Mouse (Mus musculus): Measurements from ENCODE around the gene Begain. TPM values are rescaled to one million over a fixed set of nuclear protein-coding genes. Genes with fewer than 3 reads are reported as not detected.

Gene Begain
- total RNA-seq, 2 experiments from 2014 or later, result 139 to 147 TPM

GRCm38 (mm10) chr12:109039311-109039710 lies 28.7 kb downstream of the Begain start:
- DNase-seq (ENCODE audit: low spot score in 2 of 2), result no peak

GRCm38 (mm10) chr12:109038179-109038819 lies 29.7 kb downstream of the Begain start:
- Histone ChIP-seq H3K27ac (peak overlapping the region; percentile 10; the same call in 1 of the 2 replicates), H3K4me3 (no peak overlapping the region)
- peak in 1 of 2 experiments; percentile 16 for DNase-seq (ENCODE audit: low spot score in 2 of 2)
- no peak for TF ChIP-seq CTCF (conservative IDR thresholded peaks at IDR 0.05)

More at GRCm38 (mm10) chr12:109039311-109039710, 28.7 kb downstream of the Begain start:
- Histone ChIP-seq H3K27ac (no peak overlapping the region), H3K4me3 (no peak overlapping the region)
- TF ChIP-seq CTCF (conservative IDR thresholded peaks at IDR 0.05), result no peak

- Histone ChIP-seq H3K27ac (no peak overlapping the region), H3K4me3 (no peak overlapping the region)
- no peak for TF ChIP-seq CTCF (conservative IDR thresholded peaks at IDR 0.05)
- DNase-seq (ENCODE audit: low spot score in 2 of 2), result no peak
Measured at GRCm38 (mm10) chr12:109037026-109037425, 31.0 kb downstream of the Begain start.

GRCm38 (mm10) chr12:109023780-109024179 lies 44.2 kb downstream of the Begain start:
- DNase-seq (ENCODE audit: low spot score in 2 of 2), result no peak
- TF ChIP-seq CTCF (conservative IDR thresholded peaks at IDR 0.05), result peak; percentile 61
- Histone ChIP-seq H3K4me3 (no peak overlapping the region), H3K27ac (no peak overlapping the region)

GRCm38 (mm10) chr12:109022966-109023365 lies 45.1 kb downstream of the Begain start:
- no peak for TF ChIP-seq CTCF (conservative IDR thresholded peaks at IDR 0.05)
- Histone ChIP-seq H3K4me3 (no peak overlapping the region), H3K27ac (no peak overlapping the region)
- no peak for DNase-seq (ENCODE audit: low spot score in 2 of 2)

- no peak for DNase-seq (ENCODE audit: low spot score in 2 of 2)
- no peak for TF ChIP-seq CTCF (conservative IDR thresholded peaks at IDR 0.05)
- no peak overlapping the region for H3K27ac ChIP-seq
- no peak overlapping the region for H3K4me3 ChIP-seq
Measured at GRCm38 (mm10) chr12:109022181-109022691, 45.8 kb downstream of the Begain start.

- H3K27ac ChIP-seq, result no peak overlapping the region
Measured at GRCm38 (mm10) chr12:109010070-109010649, 57.9 kb downstream of the Begain start.

GRCm38 (mm10) chr12:109002978-109003377 lies 65.0 kb downstream of the Begain start:
- no peak for TF ChIP-seq CTCF (conservative IDR thresholded peaks at IDR 0.05)
- no peak for DNase-seq (ENCODE audit: low spot score in 2 of 2)
- no peak overlapping the region for H3K4me3 ChIP-seq
- no peak overlapping the region for H3K27ac ChIP-seq

More at GRCm38 (mm10) chr12:109010070-109010649, 57.9 kb downstream of the Begain start:
- DNase-seq (ENCODE audit: low spot score in 2 of 2), result no peak
- no peak overlapping the region for H3K4me3 ChIP-seq
- TF ChIP-seq CTCF (conservative IDR thresholded peaks at IDR 0.05), result no peak

- Histone ChIP-seq H3K4me3 (no peak overlapping the region), H3K27ac (no peak overlapping the region)
- TF ChIP-seq CTCF (conservative IDR thresholded peaks at IDR 0.05), result no peak
- DNase-seq (ENCODE audit: low spot score in 2 of 2), result no peak
Measured at GRCm38 (mm10) chr12:108997249-108997648, 70.8 kb downstream of the Begain start.

GRCm38 (mm10) chr12:108995976-108996636 lies 71.9 kb downstream of the Begain start:
- no peak overlapping the region for H3K4me3 ChIP-seq
- no peak overlapping the region for H3K27ac ChIP-seq
- no peak for DNase-seq (ENCODE audit: low spot score in 2 of 2)
- peak; percentile 68 for TF ChIP-seq CTCF (conservative IDR thresholded peaks at IDR 0.05)

- DNase-seq (ENCODE audit: low spot score in 2 of 2), result peak in 1 of 2 experiments; percentile 33
- Histone ChIP-seq H3K4me3 (no peak overlapping the region), H3K27ac (no peak overlapping the region)
- no peak for TF ChIP-seq CTCF (conservative IDR thresholded peaks at IDR 0.05)
Measured at GRCm38 (mm10) chr12:108994436-108995031, 73.5 kb downstream of the Begain start.

GRCm38 (mm10) chr12:108993046-108993445 lies 75.0 kb downstream of the Begain start:
- DNase-seq (ENCODE audit: low spot score in 2 of 2), result no peak
- Histone ChIP-seq H3K27ac (no peak overlapping the region), H3K4me3 (no peak overlapping the region)
- no peak for TF ChIP-seq CTCF (conservative IDR thresholded peaks at IDR 0.05)

GRCm38 (mm10) chr12:108990425-108990824 lies 77.6 kb downstream of the Begain start:
- TF ChIP-seq CTCF (conservative IDR thresholded peaks at IDR 0.05), result no peak
- DNase-seq (ENCODE audit: low spot score in 2 of 2), result no peak
- H3K4me3 ChIP-seq, result no peak overlapping the region
- H3K27ac ChIP-seq, result no peak overlapping the region
